Mouse (Mus musculus) limb, embryonic 14.5 days (tissue): ENCODE data around the gene Dvl1. TPM values are rescaled to one million over a fixed set of nuclear protein-coding genes. Genes with fewer than 3 reads are reported as not detected.

Experiments
- ATAC-seq: fragments of 200-750 bp; cut with Nextera tagmentation; 2 replicates; pipeline ENCODE4 v1.8.0; 2017; ENCODE audit warnings: low read depth, moderate number of reproducible peaks, moderate TSS enrichment; ENCODE audit not compliant: low FRiP score
- DNase-seq: peaks from one replicate; pipeline ENCODE4 v3.0.0-alpha.2; 2015; ENCODE audit warnings: low spot score
- H3K27ac ChIP-seq: fragments of 300-500 bp; sonication (generic); replicated peaks from 2 replicates; pipeline ENCODE4 v1.5.1; 2014; ENCODE audit warnings: low read depth, mild to moderate bottlenecking, low read length, moderate library complexity, mixed read lengths
- H3K27me3 ChIP-seq: fragments of 300-500 bp; sonication (generic); 2 replicates; pipeline ENCODE4 v1.6.1; 2014; ENCODE audit warnings: low read length, mixed read lengths; ENCODE audit not compliant: control insufficient read depth, insufficient read depth
- H3K36me3 ChIP-seq: fragments of 300-500 bp; sonication (generic); 2 replicates; pipeline ENCODE4 v1.6.1; 2014; ENCODE audit warnings: mild to moderate bottlenecking, low read length, moderate library complexity, mixed read lengths; ENCODE audit not compliant: control insufficient read depth, insufficient read depth
- H3K4me1 ChIP-seq: fragments of 300-500 bp; sonication (generic); 2 replicates; pipeline ENCODE4 v1.6.1; 2014; ENCODE audit warnings: antibody characterized with exemption, low read length, mixed read lengths; ENCODE audit not compliant: control insufficient read depth, insufficient read depth
- H3K4me2 ChIP-seq: fragments of 300-500 bp; sonication (generic); replicated peaks from 2 replicates; pipeline ENCODE4 v1.6.1; 2014; ENCODE audit warnings: low read depth, mild to moderate bottlenecking, low read length, moderate library complexity; ENCODE audit not compliant: severe bottlenecking
- H3K4me3 ChIP-seq: fragments of 300-500 bp; sonication (generic); replicated peaks from 2 replicates; pipeline ENCODE4 v1.5.1; 2014; ENCODE audit warnings: low read length
- H3K9ac ChIP-seq: fragments of 300-500 bp; sonication (generic); 2 replicates; pipeline ENCODE4 v1.6.1; 2014; ENCODE audit warnings: mild to moderate bottlenecking, low read depth, low read length, moderate library complexity; ENCODE audit not compliant: severe bottlenecking
- H3K9me3 ChIP-seq: fragments of 300-500 bp; sonication (generic); 2 replicates; pipeline ENCODE4 v1.6.1; 2016; ENCODE audit warnings: low read length; ENCODE audit not compliant: control insufficient read depth
- POLR2A ChIP-seq: fragments of 200-500 bp; IDR thresholded peaks from 2 replicates; pipeline ENCODE4 v1.8.0; 2012; ENCODE audit warnings: inconsistent platforms, mild to moderate bottlenecking, moderate library complexity, borderline replicate concordance; ENCODE audit not compliant: insufficient read depth, insufficient read length; ENCODE audit errors: extremely low read depth
- WGBS: fragments of 180-500 bp; shearing (Covaris S2); extraction: QIAGEN DNeasy Blood & Tissue Kit; methylation state at CpG from one replicate; pipeline ENCODE4 v1.1.7; 2014; 5-methylcytosine and 5-hydroxymethylcytosine counted together
- polyA plus RNA-seq, 2 experiments: library from polyadenylated mRNA; depleted of rRNA in 1 of 2; stranded (reverse) in 1 of 2; unstranded in 1 of 2; fragments of >200 nt; fragmentation: Nextera tagmentation in 1 of 2; extraction: Ambion mirVana in 1 of 2; gene quantifications; 2 replicates each; pipeline versions ENCODE4 v1.2.1 to v1.2.3; 2012 to 2014

The Dvl1 gene
- polyA plus RNA-seq, 2 experiments, result 17.4 to 92.9 TPM

GRCm38 (mm10) chr4:155811929-155812664 lies 35.1 kb upstream of the Dvl1 start, which contains the start of gene Ccnl2:
Gene Ccnl2, plus strand, starts transcription at chr4:155812489.
- Histone ChIP-seq H3K4me1 (peaks cover 6% of the 10 kb centered on the region), H3K9ac (peak within 1 kb of the TSS; percentile 99), H3K36me3 (peaks cover 76% of the 10 kb centered on the region), H3K4me2 (peak within 1 kb of the TSS; percentile 76), H3K27ac (peak within 1 kb of the TSS; percentile 92), H3K27me3 (no peaks in the 10 kb centered on the region), H3K4me3 (peak within 1 kb of the TSS; percentile 100), H3K9me3 (no peaks in the 10 kb centered on the region)
- under 1% methylated on average over 45 of the region's 60 CpGs for WGBS
- peak; percentile 96 for DNase-seq
- ATAC-seq, result peak; percentile 99
- peak; percentile 35; the same call in 1 of the 2 replicates for TF ChIP-seq POLR2A

GRCm38 (mm10) chr4:155812665-155813181 lies 34.5 kb upstream of the Dvl1 start:
- Histone ChIP-seq H3K27ac (peak overlapping the region; percentile 92), H3K4me1 (peaks cover 6% of the 10 kb centered on the region), H3K36me3 (peaks cover 76% of the 10 kb centered on the region), H3K4me2 (peak overlapping the region; percentile 71), H3K9me3 (no peaks in the 10 kb centered on the region), H3K9ac (peak overlapping the region; percentile 99), H3K4me3 (peak overlapping the region; percentile 100), H3K27me3 (no peaks in the 10 kb centered on the region)
- DNase-seq (no peak), ATAC-seq (peak; percentile 19)
- TF ChIP-seq POLR2A, result no peak
- under 1% methylated on average over 47 of the region's 49 CpGs for WGBS

GRCm38 (mm10) chr4:155817533-155817932 lies 29.7 kb upstream of the Dvl1 start:
- WGBS, result 88% methylated on average over 4 of the region's 4 CpGs
- TF ChIP-seq POLR2A, result no peak
- no peak overlapping the region for H3K4me2 ChIP-seq
- H3K36me3 ChIP-seq, result peaks cover 88% of the 10 kb centered on the region
- no peaks in the 10 kb centered on the region for H3K27me3 ChIP-seq
- peaks cover 6% of the 10 kb centered on the region for H3K4me1 ChIP-seq
- H3K27ac ChIP-seq, result no peak overlapping the region
- DNase-seq (no peak), ATAC-seq (no peak)
- H3K9ac ChIP-seq, result no peak overlapping the region
- H3K4me3 ChIP-seq, result no peak overlapping the region
- H3K9me3 ChIP-seq, result no peaks in the 10 kb centered on the region

- H3K4me3 ChIP-seq, result no peak overlapping the region
- H3K27ac ChIP-seq, result no peak overlapping the region
- no peaks in the 10 kb centered on the region for H3K9me3 ChIP-seq
- DNase-seq (peak; percentile 55), ATAC-seq (no peak)
- H3K4me1 ChIP-seq, result no peaks in the 10 kb centered on the region
- 84% methylated on average over 7 of the region's 7 CpGs for WGBS
- no peaks in the 10 kb centered on the region for H3K27me3 ChIP-seq
- TF ChIP-seq POLR2A, result no peak
- peaks cover 96% of the 10 kb centered on the region for H3K36me3 ChIP-seq
- no peak overlapping the region for H3K4me2 ChIP-seq
- no peak overlapping the region for H3K9ac ChIP-seq
These were observed 26.2 kb upstream of the Dvl1 start for GRCm38 (mm10) chr4:155821025-155821424.

GRCm38 (mm10) chr4:155823443-155823842 lies 23.8 kb upstream of the Dvl1 start:
- Histone ChIP-seq H3K36me3 (peaks cover 92% of the 10 kb centered on the region), H3K9me3 (no peaks in the 10 kb centered on the region), H3K4me2 (no peak overlapping the region), H3K4me3 (no peak overlapping the region), H3K9ac (no peak overlapping the region), H3K27ac (no peak overlapping the region), H3K4me1 (no peaks in the 10 kb centered on the region), H3K27me3 (no peaks in the 10 kb centered on the region)
- WGBS, result 98% methylated on average over 16 of the region's 16 CpGs
- DNase-seq, result no peak
- no peak for TF ChIP-seq POLR2A
- ATAC-seq, result no peak
